Mouse (Mus musculus) mouse trophoblast stem cell (cell line): ENCODE data around the gene Xlr5a.
"Not testable (repeated sequence)": the region's sequence is repeated elsewhere in the genome, so short reads cannot be mapped to it uniquely, and the experiment has no call there.

Source experiments
- in situ Hi-C, 2 experiments: fragments of 300-500 bp; cut with MseI, MboI; formaldehyde crosslinking; loops; 2 replicates in 1 of 2; 3 replicates in 1 of 2; pipeline ENCODE4 v1.15.1; 2025

Xlr5a gene

GRCm38 (mm10) chrX:73149350-73149749 is 143.4 kb downstream of the Xlr5a start, which contains the start of gene DXBay18:
Gene DXBay18, minus strand, starts transcription at chrX:73149450.
- in situ Hi-C loops = not testable (repeated sequence)

- in situ Hi-C loops = not testable (repeated sequence)
Observed at GRCm38 (mm10) chrX:73148496-73148895, 144.3 kb downstream of the Xlr5a start, which contains the start of gene Xlr5b. Gene Xlr5b, plus strand, starts transcription at chrX:73148796.

DNA sequence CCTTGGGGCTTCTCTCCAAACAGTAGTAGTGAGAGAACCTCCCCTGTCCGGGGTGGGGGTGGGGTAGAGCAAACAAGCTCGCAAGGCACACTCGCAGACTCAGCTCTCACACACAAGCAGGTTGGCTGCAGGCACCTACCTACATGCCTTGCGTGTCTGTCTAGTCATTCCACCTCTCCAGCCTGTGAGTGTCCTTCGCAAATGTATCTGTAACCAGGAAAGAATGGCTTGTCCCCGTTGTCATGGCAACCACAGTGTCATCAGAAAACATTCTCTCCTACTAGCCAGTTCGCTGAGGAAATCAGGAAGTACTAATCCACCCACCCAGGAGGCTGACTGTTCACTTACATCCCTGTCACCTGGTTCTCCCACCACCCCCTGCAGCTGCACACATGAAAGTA is 149.6 kb downstream of the Xlr5a start:
- in situ Hi-C loops = not testable (repeated sequence)

- in situ Hi-C loops = not testable (repeated sequence)
Observed at GRCm38 (mm10) chrX:73122859-73123829, 169.6 kb downstream of the Xlr5a start.

- in situ Hi-C loops = not testable (repeated sequence)
Observed at GRCm38 (mm10) chrX:73116747-73117146, 176.0 kb downstream of the Xlr5a start, which contains the start of gene Gm14685. Gene Gm14685, plus strand, starts transcription at chrX:73117047.

DNA sequence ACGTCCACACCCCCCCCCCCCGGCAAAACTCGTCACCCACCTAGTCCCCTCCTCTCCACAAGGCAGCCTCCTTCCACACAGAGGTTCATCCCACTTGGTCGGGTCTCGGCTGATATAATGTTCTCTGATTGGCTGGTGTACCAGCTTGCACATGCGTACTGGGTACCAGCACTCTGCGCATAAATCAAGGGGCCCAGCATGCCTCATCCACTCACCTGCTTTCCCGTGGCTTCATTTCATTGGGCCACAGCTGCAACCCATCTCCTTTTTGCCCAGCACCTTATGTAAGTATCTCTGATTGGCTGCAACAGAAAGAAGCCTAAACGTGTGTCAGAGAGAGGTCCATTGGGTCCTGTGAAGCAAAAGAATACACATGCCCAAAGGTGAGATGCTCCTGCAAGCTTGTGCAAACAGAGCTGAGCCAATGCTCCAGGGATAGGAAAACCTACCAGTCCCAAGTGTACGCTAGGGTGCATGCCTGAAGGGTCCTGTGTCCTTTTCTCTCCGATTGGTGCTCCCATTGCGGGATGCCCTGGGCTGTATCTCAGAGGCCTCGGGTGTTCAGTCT is 195.8 kb downstream of the Xlr5a start, which contains the start of gene Xlr3a:
Xlr3a (minus strand) TSS at position 155 of the 568 bp plus-strand sequence.
- in situ Hi-C loops = not testable (repeated sequence)

DNA sequence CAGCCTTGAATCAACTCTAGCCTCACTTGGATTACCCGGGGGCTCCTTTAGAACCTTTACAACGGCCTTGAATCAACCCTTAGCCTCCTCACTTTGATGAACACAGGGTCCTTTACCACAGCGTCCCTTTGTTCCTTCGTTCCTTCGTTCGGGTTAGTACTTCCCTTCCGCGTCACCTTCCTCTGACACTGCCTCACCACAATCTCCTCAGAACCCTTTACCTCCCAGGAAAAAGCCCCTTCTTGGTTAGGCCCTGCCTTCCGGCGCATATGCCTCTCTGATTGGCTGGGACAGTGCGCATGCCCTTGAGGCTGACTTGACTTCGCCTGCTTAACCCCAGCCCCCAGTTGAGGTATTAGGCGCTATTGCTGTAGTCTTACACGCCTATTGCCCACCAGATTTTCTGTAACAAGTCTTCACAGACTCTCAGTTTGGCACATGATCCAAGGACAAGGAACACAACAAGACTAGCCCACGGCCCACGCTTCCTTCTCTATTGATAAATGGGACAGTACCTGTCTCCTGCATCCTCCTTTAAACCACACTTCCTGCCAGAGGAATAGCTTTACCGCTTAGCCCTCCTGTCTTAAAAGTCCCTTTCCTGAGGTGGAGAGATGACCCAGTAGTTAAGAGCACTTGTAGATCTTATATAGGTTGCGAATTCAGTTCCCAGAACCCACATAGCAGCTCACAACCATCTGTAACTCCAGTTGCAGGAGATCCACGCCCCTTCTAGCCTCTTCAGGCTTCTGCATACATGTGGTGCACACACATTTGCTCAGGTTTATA is 210.3 kb downstream of the Xlr5a start, which contains the start of gene Xlr4a:
Xlr4a (minus strand) TSS at position 212 of the 789 bp plus-strand sequence.
- in situ Hi-C loops = not testable (repeated sequence)

DNA sequence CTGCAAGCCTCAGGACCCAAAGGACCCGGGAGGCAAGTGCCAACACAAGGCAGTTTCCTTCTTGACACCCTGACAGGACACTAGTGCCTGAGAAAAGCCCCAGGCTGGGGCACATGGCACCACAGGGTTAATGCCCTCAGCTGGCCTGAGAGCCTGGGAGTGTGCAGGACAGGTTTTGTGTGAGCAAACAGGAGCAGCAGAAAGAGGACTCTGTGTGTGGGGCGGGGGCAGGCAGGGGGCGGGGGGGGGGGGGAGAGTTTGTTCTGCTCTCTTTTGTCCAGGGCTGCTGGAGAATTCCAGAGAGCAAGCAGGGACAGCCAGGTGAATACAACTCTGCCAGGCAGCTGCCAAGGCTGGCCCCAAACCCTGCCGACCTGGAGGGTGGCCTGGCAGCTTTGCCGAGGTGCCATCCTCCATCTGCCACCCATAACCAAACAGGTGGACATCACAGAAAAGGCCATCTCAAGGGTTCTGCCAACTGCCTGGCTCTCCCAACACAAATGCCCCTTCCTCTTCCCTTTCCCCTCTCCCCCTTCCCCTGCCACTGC is 225.9 kb downstream of the Xlr5a start:
- in situ Hi-C loops = loop anchor here (25.0 kb wide), 1 partner anchor 170 kb away; the partner anchor contains the start of genes F8a (in 2 of the 2) and Xlr4c (in 2 of the 2)

DNA sequence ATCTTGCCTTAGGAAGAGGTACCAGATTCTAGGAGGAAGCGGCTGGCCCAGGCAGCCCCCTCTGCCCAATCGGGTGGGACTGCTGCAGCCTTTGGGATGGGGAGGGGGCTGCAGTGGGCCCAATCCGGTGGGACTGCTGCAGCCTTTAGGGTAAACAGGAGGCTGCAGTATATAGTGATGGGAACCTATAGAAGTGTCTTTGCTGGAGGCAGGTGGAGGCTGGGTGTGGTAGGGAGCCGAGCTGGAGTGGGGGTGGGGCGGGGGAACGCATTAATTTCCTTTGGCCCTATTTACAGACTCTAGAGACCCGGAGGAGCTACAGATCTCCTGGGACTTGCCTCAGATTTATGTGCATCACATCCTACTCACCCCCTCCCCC is 228.4 kb downstream of the Xlr5a start, which contains the start of gene Pnma3:
Pnma3 (plus strand) TSS at position 373 of the 379 bp plus-strand sequence.
- in situ Hi-C loops = loop anchor here (25.0 kb wide), 1 partner anchor 173 kb away; the partner anchor contains the start of genes F8a (in 2 of the 2) and Xlr4c (in 2 of the 2)

GRCm38 (mm10) chrX:73063512-73064414 is 229.0 kb downstream of the Xlr5a start:
- in situ Hi-C loops = loop anchor here (25.0 kb wide), 1 partner anchor 174 kb away; the partner anchor contains the start of genes F8a (in 2 of the 2) and Xlr4c (in 2 of the 2)

- in situ Hi-C loops = loop anchor here (25.0 kb wide), 1 partner anchor 175 kb away; the partner anchor contains the start of genes F8a (in 2 of the 2) and Xlr4c (in 2 of the 2)
Observed at GRCm38 (mm10) chrX:73062323-73062722, 230.5 kb downstream of the Xlr5a start.

DNA sequence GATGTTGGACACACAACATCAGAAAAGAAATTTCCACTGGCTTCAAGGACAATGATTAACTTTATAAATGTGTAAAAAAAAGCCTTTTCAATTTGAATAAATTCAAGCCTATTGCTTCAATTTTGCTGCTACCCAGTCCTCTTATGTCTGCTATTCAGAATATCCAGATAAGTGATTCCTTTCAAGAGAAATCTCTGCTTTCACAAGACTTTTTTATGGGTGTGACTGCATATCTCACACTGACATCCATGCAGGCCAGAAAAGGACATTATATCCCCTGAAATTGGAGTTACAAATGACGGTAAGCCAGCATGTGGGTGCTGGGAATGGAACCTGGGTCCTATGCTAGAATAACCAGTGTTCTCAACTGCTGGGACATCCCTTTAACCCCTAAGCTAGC is 231.2 kb downstream of the Xlr5a start:
- in situ Hi-C loops = loop anchor here (25.0 kb wide), 1 partner anchor 176 kb away; the partner anchor contains the start of genes F8a (in 2 of the 2) and Xlr4c (in 2 of the 2)
